Mouse (Mus musculus): ENCODE results near the gene Cyp39a1. TPM values are rescaled to one million over a fixed set of nuclear protein-coding genes. Genes with fewer than 3 reads are reported as not detected.

Gene Cyp39a1
- total RNA-seq, 2 experiments from 2014 or later, result 4.5 to 4.6 TPM

GRCm38 (mm10) chr17:43788222-43788621 lies 121.0 kb downstream of the Cyp39a1 start:
- DNase-seq, result no peak

DNA sequence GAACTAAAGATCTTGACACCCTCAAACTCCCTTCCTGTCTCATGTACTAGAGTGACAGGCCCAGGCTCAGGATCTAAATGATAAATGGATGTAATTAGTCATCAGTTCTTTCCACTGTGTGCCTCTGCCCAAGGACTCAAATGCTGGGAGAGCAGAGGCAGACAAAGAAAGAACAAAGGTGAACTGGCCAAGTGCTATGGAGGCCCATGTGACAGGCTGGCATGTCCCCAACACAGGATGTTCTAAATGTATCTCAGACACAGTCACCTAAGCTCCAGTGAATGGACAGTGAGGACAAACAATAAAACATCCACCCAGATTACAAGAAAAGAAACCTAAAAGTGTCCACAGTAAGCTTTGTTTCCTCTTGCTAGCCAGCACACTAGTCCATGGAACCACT lies 122.2 kb downstream of the Cyp39a1 start:
- peak; percentile 63 to 67 for DNase-seq

GRCm38 (mm10) chr17:43791751-43792150 lies 124.5 kb downstream of the Cyp39a1 start:
- no peak for DNase-seq

DNA sequence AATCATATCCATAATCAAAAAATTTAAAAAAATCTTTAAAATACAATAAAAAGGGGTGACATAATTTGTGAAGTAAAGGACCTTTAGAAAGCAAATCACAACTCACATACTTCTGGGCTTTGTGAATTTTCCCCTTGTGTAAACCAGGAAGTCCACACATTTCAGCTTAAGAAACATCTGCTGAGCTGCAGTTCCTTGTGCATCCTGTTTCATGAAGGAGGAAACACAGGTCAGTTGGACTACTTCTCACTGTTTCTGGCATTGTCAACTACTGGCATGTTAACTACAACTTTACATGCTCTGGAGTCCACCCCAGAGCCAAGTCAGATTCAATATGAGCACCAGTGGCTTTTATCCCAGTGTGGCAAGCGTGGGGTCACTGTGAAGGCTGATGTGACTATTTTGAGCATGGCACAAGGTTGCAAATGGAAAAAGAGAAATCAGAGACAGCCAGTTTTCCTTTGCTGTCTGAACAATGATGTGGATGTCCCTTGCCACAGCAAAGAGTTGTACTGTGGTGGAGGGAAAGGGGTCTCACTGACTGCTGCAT lies 127.6 kb downstream of the Cyp39a1 start:
- DNase-seq, result peak; percentile 59 to 71

Other genes starting within 250 kb of the Cyp39a1 start
- gene Mep1a, start 164.6 kb upstream of the Cyp39a1 start, total RNA-seq (2021), result not detected
- gene Ankrd66, start 123.8 kb upstream of the Cyp39a1 start, total RNA-seq (2021), result under 1 TPM in 1 of 2 experiments, not detected in 1; 0.21 TPM
- gene Pla2g7, start 99.3 kb upstream of the Cyp39a1 start, total RNA-seq (2021), result 1 to 10 TPM; 4.3 to 8.0 TPM
- gene Tdrd6, start 37.1 kb upstream of the Cyp39a1 start, total RNA-seq (2021), result not detected
- 1 to 10 TPM; 1.7 to 3.2 TPM for gene Slc25a27, start 211 bp upstream of the Cyp39a1 start, total RNA-seq (2021)
- 100 to 1,000 TPM; 369 to 400 TPM for gene Rcan2, start 133.9 kb downstream of the Cyp39a1 start, total RNA-seq (2021)

All from heart, adult 18-20 months (tissue).